Mouse (Mus musculus) heart, embryonic 16.5 days (tissue): ENCODE measurements at regions not wholly inside any gene's neighbourhood (a gene's known extent, or its start where the extent isn't known, plus 50 kb on each side); places are given as distances from the start of the nearest gene placed in this dataset.

Source experiments
- ATAC-seq: fragments of 200-750 bp; cut with Nextera tagmentation; replicated peaks from 2 replicates; pipeline ENCODE4 v1.8.0; 2017; ENCODE audit warnings: moderate number of reproducible peaks; ENCODE audit not compliant: insufficient read depth, low FRiP score; ENCODE audit errors: extremely low read depth
- H3K27ac ChIP-seq: fragments of 300-500 bp; sonication (generic); 2 replicates; pipeline ENCODE4 v1.5.1; 2014; ENCODE audit warnings: mild to moderate bottlenecking, low read length, control low read depth, moderate library complexity
- H3K27me3 ChIP-seq: fragments of 300-500 bp; sonication (generic); 2 replicates; pipeline ENCODE4 v1.6.1; 2014; ENCODE audit warnings: low read length, mixed read lengths; ENCODE audit not compliant: control insufficient read depth, insufficient read depth
- H3K36me3 ChIP-seq: fragments of 300-500 bp; sonication (generic); 2 replicates; pipeline ENCODE4 v1.6.1; 2014; ENCODE audit not compliant: control insufficient read depth, insufficient read depth
- H3K4me1 ChIP-seq: fragments of 300-500 bp; sonication (generic); 2 replicates; pipeline ENCODE4 v1.6.1; 2014; ENCODE audit warnings: low read length, mixed read lengths; ENCODE audit not compliant: control insufficient read depth, insufficient read depth
- H3K4me2 ChIP-seq: fragments of 300-500 bp; sonication (generic); 2 replicates; pipeline ENCODE4 v1.6.1; 2014; ENCODE audit warnings: low read depth, mild to moderate bottlenecking, control low read depth, low read length
- H3K4me3 ChIP-seq: fragments of 300-500 bp; sonication (generic); 2 replicates; pipeline ENCODE4 v1.5.1; 2014; ENCODE audit warnings: mild to moderate bottlenecking, control low read depth, low read length
- H3K9ac ChIP-seq: fragments of 300-500 bp; sonication (generic); 2 replicates; pipeline ENCODE4 v1.6.1; 2014; ENCODE audit warnings: low read length, control low read depth
- H3K9me3 ChIP-seq: fragments of 300-500 bp; sonication (generic); replicated peaks from 2 replicates; pipeline ENCODE4 v1.6.1; 2016; ENCODE audit warnings: low read length; ENCODE audit not compliant: control insufficient read depth
- WGBS: fragments of 180-500 bp; shearing (Covaris S2); extraction: QIAGEN DNeasy Blood & Tissue Kit; methylation state at CpG from one replicate; pipeline ENCODE4 v1.1.7; 2014; 5-methylcytosine and 5-hydroxymethylcytosine counted together

GRCm38 (mm10) chr16:51809120-51809519 lies 221.9 kb upstream of the Cblb start:
- Histone ChIP-seq H3K9ac (no peak overlapping the region), H3K4me1 (peaks cover 3% of the 10 kb centered on the region), H3K4me3 (no peak overlapping the region), H3K4me2 (no peak overlapping the region), H3K27me3 (no peaks in the 10 kb centered on the region), H3K27ac (peak overlapping the region; percentile 37), H3K9me3 (no peaks in the 10 kb centered on the region; the same call in 1 of the 2 replicates), H3K36me3 (no peaks in the 10 kb centered on the region)
- peak; percentile 76 for ATAC-seq
- WGBS, result 33% methylated on average over 2 of the region's 2 CpGs

GRCm38 (mm10) chr16:51811073-51811472 lies 220.0 kb upstream of the Cblb start:
- Histone ChIP-seq H3K4me1 (peaks cover 3% of the 10 kb centered on the region), H3K36me3 (no peaks in the 10 kb centered on the region), H3K9me3 (no peaks in the 10 kb centered on the region; the same call in 1 of the 2 replicates), H3K27ac (no peak overlapping the region), H3K4me2 (no peak overlapping the region), H3K27me3 (no peaks in the 10 kb centered on the region), H3K4me3 (no peak overlapping the region), H3K9ac (no peak overlapping the region)
- ATAC-seq, result no peak
- WGBS, result 73% methylated on average over 1 of the region's 1 CpGs

GRCm38 (mm10) chr16:51842770-51843169 lies 188.3 kb upstream of the Cblb start:
- Histone ChIP-seq H3K4me3 (no peak overlapping the region), H3K4me2 (no peak overlapping the region), H3K4me1 (no peaks in the 10 kb centered on the region), H3K36me3 (no peaks in the 10 kb centered on the region), H3K27ac (no peak overlapping the region), H3K9me3 (no peaks in the 10 kb centered on the region), H3K27me3 (no peaks in the 10 kb centered on the region), H3K9ac (no peak overlapping the region)
- ATAC-seq, result no peak
- WGBS, result 83% methylated on average over 3 of the region's 3 CpGs

- H3K27me3 ChIP-seq, result no peaks in the 10 kb centered on the region
- ATAC-seq, result no peak
- no peaks in the 10 kb centered on the region for H3K4me1 ChIP-seq
- no peaks in the 10 kb centered on the region for H3K9me3 ChIP-seq
- H3K4me2 ChIP-seq, result no peak overlapping the region
- no peaks in the 10 kb centered on the region for H3K36me3 ChIP-seq
- no peak overlapping the region for H3K4me3 ChIP-seq
- WGBS, result 83% methylated on average over 4 of the region's 4 CpGs
- no peak overlapping the region for H3K9ac ChIP-seq
- no peak overlapping the region for H3K27ac ChIP-seq
These were observed 185.5 kb upstream of the Cblb start for GRCm38 (mm10) chr16:51845539-51845938.

- Histone ChIP-seq H3K4me1 (no peaks in the 10 kb centered on the region), H3K4me3 (no peak overlapping the region), H3K9me3 (no peaks in the 10 kb centered on the region), H3K27ac (no peak overlapping the region), H3K36me3 (no peaks in the 10 kb centered on the region), H3K27me3 (no peaks in the 10 kb centered on the region), H3K4me2 (no peak overlapping the region), H3K9ac (no peak overlapping the region)
- ATAC-seq, result no peak
- 82% methylated on average over 4 of the region's 4 CpGs for WGBS
These were observed 150.3 kb upstream of the Cblb start for GRCm38 (mm10) chr16:51880711-51881110.

- no peak overlapping the region for H3K4me2 ChIP-seq
- H3K9ac ChIP-seq, result no peak overlapping the region
- H3K36me3 ChIP-seq, result no peaks in the 10 kb centered on the region
- no peaks in the 10 kb centered on the region for H3K4me1 ChIP-seq
- no peaks in the 10 kb centered on the region for H3K27me3 ChIP-seq
- WGBS, result 68% methylated on average over 2 of the region's 2 CpGs
- no peaks in the 10 kb centered on the region for H3K9me3 ChIP-seq
- no peak overlapping the region for H3K4me3 ChIP-seq
- H3K27ac ChIP-seq, result no peak overlapping the region
- no peak for ATAC-seq
These were observed 149.9 kb upstream of the Cblb start for GRCm38 (mm10) chr16:51881127-51881526.

- Histone ChIP-seq H3K4me2 (no peak overlapping the region), H3K9ac (no peak overlapping the region), H3K4me3 (no peak overlapping the region), H3K36me3 (no peaks in the 10 kb centered on the region), H3K4me1 (no peaks in the 10 kb centered on the region), H3K27me3 (no peaks in the 10 kb centered on the region), H3K9me3 (no peaks in the 10 kb centered on the region), H3K27ac (no peak overlapping the region)
- 83% methylated on average over 2 of the region's 2 CpGs for WGBS
- ATAC-seq, result no peak
These were observed 147.2 kb upstream of the Cblb start for GRCm38 (mm10) chr16:51883813-51884212.

- WGBS, result 88% methylated on average over 5 of the region's 5 CpGs
- Histone ChIP-seq H3K4me3 (no peak overlapping the region), H3K9me3 (no peaks in the 10 kb centered on the region), H3K4me2 (no peak overlapping the region), H3K9ac (no peak overlapping the region), H3K27me3 (no peaks in the 10 kb centered on the region), H3K4me1 (no peaks in the 10 kb centered on the region), H3K36me3 (no peaks in the 10 kb centered on the region), H3K27ac (no peak overlapping the region)
- no peak for ATAC-seq
These were observed 143.5 kb upstream of the Cblb start for GRCm38 (mm10) chr16:51887496-51887895.

- Histone ChIP-seq H3K27ac (no peak overlapping the region), H3K4me3 (no peak overlapping the region), H3K9ac (no peak overlapping the region), H3K9me3 (no peaks in the 10 kb centered on the region), H3K4me1 (no peaks in the 10 kb centered on the region), H3K4me2 (no peak overlapping the region), H3K27me3 (no peaks in the 10 kb centered on the region), H3K36me3 (no peaks in the 10 kb centered on the region)
- 72% methylated on average over 2 of the region's 2 CpGs for WGBS
- no peak for ATAC-seq
These were observed 125.4 kb upstream of the Cblb start for GRCm38 (mm10) chr16:51905588-51905987.

- Histone ChIP-seq H3K36me3 (no peaks in the 10 kb centered on the region), H3K4me2 (no peak overlapping the region), H3K9ac (no peak overlapping the region), H3K9me3 (no peaks in the 10 kb centered on the region), H3K4me1 (no peaks in the 10 kb centered on the region), H3K27me3 (no peaks in the 10 kb centered on the region), H3K27ac (no peak overlapping the region), H3K4me3 (no peak overlapping the region)
- 84% methylated on average over 4 of the region's 4 CpGs for WGBS
- ATAC-seq, result no peak
These were observed 124.3 kb upstream of the Cblb start for GRCm38 (mm10) chr16:51906686-51907085.
